Mouse (Mus musculus): ENCODE data around the gene Tcf7l2.

Gene Tcf7l2

DNA sequence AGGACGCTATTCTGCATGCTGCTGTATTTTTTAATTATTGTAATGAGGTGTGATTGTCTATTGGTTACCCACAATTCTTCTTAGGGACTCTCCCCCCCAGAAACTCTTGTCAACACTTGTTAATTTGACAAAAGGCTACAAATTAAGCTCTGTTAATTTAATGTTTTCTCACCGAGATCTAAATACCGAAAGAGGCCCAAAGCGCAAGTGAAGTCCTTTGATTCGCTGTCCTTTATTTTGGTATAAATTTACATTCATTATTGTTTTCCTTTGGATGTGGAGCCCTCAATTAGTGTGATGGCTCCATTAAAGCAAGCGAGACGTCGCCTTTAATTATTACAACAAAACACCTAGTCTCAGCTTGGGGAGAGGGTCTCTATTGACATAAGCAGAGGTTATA, 170.3 kb downstream of the Tcf7l2 start:
- no peak for DNase-seq (ENCODE audit: low spot score)

DNA sequence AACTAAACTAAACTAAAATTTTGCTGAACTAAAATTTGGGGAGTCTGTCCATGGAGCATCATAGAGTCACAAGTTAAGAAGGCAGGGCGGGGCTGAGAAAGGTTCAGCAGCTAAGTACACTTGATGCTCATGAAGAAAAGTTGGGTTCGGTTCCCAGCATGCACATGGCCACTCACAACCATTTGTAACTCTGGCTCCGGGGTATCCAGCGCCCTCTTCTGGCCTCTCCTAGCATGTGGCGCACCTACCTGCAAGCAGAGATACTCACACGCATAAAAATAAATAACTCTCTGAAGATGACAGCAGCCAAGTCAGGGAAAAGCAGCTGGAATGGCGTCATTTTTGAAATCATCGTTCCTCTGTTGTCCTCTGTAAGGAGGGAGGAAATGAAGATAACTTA, 171.2 kb downstream of the Tcf7l2 start:
- DNase-seq (ENCODE audit: low spot score): no peak

DNA sequence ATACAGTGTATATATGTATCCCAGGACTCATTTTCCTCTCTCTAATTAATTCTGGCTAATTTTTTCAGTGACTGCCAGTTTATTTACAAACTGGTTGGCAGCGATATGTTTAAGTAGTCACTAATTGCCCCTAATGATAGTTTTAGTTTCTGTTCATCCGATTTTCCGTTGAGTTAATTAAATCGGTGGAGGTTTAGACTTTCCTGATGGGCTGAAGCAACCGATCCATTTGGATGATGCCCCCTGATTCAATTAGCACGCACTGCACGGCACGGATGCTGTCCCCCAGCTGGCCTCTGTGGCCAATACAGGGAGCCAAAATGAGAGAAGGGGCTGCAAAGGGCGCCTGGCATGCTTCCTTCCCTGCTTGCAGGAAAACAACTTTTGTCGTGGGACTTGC, 172.0 kb downstream of the Tcf7l2 start:
- no peak for DNase-seq (ENCODE audit: low spot score)

DNA sequence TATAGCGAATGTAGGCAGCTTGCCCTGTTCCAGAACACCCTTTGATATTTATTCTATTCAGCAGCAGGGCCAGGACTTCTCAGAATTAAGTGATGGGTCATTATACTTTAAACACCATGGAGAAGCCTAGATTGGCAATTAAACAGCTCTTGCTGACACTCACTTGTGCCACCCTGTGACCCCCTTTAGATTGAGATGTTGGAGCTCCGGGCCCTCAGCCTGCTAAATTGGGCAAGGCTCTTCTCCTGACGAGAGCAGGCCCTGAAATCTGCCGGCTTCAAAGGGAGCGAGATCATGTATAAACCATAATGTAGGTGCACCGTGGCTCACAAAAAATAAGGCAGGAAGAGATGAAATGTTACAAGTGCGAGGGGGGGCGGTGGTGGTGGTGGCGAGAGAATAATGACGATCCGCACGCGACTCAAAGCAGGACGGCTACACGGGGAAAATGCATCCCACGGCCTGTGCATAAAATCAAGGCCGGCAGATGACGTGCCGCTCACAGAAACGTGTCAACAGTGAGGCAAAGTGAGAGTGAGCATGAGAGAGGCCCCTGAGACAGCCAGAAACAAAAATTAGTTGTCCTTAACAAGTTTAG, 173.1 kb downstream of the Tcf7l2 start:
- no peak for DNase-seq (ENCODE audit: low spot score)

DNA sequence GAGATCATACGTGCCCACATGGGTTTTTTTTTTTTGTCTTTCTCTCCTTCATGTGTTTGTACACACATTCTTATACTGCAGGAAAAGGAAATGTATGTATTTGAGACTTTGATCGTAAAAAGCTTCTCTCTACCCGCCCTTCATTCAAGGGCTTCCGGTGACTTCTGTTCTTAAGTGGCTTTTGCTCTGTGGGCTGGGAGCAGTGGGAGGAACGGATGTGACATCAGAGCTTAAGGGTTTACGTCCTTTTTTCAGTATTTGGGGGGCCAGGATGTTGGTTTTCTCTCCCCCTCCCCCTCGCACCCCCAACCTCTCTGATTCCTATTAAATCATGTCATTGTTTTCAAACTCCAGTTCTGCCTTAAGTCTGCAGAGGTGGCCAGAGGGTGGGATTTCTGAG, 173.9 kb downstream of the Tcf7l2 start:
- no peak for DNase-seq (ENCODE audit: low spot score)

DNA sequence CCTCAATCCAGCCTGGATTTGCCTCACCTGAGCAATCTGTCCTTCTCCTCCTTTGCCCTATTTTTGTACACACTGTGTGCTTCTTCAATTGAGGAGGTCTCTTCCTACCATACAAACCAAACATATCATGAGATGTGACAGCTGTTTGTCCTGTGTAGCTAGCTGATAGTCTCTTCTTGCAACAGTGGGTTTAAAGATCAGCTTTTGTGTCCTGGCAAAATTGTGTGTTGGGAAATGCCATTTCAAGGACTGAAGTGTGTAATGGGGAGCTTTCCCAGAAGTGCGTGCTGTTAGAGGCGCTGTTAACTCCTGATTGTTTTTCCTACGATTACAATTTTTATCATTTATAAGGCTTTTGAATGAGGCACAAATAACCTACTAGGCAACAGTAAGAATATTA, 174.6 kb downstream of the Tcf7l2 start:
- DNase-seq (ENCODE audit: low spot score): no peak

DNA sequence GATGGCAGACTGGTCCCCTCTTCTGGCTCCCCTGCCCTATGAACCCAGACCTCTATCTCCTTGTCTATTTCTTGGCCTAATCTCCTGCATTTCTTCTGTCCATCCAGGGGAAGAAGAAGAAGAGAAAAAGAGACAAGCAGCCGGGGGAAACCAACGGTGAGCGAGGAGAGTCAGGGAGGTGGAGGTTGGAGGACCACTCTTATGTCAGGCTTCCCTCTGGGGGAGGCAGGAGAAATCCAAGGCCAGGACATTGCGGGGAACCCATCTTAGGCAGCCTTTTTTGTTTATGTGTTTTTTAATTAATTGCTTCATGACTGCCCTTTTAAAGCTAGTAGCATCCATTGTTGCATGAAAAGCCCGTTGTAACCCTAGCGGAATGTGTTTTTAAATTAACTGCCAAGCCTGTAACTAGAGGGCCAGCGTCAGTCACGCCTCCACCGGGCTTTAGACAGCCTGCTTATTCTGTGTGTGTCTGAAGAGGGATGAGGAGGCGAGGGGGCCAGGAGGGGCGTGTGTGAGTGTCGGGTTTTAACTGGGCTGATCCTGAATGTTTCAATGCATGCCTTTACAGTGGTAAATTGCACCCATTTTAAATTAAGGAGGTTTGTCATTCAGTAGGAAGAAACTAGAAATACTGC, 182.3 kb downstream of the Tcf7l2 start:
- no peak for DNase-seq (ENCODE audit: low spot score)

DNA sequence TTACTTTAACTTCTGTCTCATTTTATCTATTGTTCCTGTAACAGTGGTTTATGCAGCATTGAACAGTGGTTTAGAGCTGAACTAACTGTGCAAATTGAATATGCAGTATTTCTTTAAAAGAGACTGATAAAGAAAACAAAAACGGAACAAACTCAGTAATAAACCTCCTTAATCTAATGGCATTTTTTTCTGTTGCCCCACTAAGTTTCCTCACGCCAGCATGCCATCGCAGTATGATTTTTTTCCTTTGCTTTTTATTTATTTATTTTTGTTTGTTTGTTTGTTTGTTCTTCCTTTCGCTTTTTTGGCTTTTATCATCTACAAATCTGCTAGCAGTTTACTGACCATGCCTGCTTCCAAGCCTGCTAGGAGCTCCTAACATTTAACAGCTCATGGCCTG, 183.2 kb downstream of the Tcf7l2 start:
- DNase-seq (ENCODE audit: low spot score): no peak

DNA sequence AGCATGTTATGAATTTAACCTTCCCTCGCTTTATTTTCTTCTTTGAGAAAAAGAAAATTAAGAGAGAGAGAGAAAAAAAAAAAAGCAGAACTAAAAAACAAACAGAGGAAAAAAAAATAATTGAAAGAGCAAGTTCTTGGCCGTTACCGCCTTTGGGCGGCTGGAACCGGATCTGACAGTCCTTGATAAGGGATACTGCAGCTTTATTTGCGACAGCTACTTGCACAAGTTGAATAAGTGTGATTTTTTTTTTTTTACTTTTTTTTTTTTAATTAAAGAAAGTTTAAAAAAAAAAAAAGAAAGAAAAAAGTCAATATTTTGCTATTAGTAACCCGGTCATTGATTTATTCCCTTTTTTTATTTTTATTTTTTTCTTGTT, 183.8 kb downstream of the Tcf7l2 start:
- DNase-seq (ENCODE audit: low spot score): no peak

DNA sequence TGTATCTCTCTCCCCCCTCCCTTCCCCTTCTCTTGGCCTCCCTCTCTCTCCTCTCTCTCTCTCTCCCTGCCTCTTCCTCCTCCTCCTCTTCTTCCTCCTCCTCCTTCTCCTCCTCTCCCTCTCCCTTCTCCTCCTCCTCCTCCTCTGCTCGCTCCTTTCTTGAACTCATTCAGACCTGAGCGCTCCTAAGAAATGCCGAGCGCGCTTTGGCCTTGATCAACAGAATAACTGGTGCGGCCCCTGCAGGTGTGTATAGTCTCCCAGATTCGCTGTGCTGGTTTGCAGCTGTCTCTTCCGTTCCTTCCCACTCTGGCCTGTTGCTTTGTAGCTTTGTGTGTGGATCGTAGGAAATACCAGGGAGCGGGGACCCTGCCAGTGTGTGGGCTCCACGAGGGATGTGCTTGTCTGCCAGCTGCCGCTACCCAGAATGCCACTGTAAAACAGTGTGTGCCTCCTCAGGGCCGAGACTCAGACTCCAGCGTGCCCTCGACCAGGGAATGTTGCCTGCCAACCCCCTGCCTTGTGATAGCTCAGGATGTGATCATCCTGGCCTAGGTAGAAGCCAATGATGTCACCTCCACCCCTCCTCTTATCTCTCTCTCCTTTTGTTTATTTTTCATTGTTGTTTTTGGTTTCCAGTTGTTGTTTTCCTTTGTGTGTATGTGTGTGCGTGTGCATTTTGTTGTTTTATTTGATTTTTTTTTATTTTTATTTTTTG, 184.3 kb downstream of the Tcf7l2 start:
- DNase-seq (ENCODE audit: low spot score): no peak

DNA sequence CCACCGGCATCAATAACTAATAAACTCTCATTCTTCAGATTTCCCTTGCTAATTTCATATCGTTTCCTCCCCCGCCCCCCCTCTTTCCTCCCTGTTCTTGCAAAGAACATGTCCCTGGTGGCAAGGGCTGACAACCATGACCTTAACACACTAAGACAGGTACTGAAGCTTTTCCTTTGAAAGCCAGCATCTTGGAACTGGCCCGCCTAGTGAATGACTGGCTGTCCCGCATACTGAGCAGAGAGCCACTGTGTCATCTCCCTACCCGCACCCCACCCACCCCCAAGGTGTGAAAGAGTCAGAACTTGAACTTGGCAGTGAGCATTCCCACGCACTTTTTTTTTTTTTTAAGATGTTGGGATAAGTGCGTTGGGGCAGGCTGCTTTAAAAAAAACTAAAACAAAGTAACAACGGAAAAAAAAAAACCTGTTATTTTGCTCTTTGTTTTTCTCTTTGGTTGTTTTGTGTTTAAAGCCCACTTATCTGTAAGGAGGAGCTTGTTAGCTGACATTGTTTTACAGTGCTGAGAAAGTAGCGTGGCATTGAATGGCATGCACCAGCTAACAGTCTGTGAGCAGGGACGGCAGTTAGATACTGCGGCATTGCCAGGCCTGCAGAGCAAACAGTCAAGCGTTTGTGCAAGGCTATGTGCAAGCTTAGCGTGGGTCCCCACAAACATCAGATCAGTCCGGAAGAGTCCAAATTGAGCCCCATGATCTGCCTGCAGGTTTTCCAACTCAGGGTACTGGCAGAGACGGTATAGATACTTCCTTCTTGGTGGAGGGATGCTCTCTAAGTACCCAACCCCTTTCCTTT, 185.4 kb downstream of the Tcf7l2 start:
- no peak for DNase-seq (ENCODE audit: low spot score)

DNA sequence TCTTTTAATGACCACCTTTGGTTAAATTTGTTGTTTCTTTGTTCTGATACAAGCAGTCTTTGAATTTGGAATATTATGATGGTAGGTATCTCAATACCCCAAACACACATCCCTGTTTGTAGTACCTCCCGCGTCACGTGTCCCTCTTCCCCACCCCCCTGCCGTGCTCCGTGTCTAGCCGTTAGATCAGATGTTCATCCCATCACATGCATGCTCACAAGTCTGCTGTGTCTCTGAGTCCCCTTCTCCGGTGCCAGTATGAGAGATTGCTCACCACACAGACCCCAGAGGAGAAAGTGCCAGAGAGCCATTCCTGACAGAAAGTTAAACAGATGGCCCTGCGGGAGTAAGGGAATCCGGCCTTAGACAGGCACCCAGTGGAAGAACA, 186.0 kb downstream of the Tcf7l2 start:
- DNase-seq (ENCODE audit: low spot score): no peak

DNA sequence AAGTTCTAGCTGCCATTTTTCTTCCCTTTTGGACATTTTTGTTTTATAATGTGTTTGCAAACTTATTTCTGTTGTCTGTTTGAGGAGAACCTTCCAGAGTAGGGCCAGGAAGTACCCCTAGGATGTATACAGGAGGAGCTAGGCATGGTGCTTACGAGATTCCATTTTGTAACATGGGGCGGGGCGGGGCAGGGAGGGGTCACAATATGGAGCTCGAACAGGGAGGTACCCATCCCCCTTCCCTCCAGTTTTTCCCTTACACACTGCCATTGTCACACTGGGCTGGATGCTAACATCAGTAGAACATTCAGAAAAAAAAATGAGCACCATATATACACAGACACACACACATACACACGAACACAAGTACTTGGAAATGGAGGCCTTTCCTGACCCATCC, 187.1 kb downstream of the Tcf7l2 start:
- DNase-seq (ENCODE audit: low spot score): no peak

DNA sequence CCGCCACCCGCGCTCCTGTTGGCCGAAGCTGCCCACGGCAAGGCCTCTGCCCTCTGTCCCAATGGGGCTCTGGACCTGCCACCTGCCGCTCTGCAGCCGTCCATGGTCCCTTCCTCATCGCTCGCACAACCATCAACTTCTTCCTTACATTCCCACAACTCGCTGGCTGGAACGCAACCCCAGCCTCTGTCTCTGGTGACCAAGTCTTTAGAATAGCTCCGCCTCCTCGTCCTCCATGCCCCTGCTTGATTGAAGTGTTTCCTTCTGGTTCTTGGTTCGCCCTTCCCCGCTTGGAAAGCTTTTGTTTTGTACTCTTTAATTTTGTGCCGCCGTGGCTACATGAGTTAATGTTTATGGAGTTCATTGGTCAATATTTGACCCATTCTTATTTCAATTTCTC, 190.0 kb downstream of the Tcf7l2 start:
- DNase-seq (ENCODE audit: low spot score): no peak

DNA sequence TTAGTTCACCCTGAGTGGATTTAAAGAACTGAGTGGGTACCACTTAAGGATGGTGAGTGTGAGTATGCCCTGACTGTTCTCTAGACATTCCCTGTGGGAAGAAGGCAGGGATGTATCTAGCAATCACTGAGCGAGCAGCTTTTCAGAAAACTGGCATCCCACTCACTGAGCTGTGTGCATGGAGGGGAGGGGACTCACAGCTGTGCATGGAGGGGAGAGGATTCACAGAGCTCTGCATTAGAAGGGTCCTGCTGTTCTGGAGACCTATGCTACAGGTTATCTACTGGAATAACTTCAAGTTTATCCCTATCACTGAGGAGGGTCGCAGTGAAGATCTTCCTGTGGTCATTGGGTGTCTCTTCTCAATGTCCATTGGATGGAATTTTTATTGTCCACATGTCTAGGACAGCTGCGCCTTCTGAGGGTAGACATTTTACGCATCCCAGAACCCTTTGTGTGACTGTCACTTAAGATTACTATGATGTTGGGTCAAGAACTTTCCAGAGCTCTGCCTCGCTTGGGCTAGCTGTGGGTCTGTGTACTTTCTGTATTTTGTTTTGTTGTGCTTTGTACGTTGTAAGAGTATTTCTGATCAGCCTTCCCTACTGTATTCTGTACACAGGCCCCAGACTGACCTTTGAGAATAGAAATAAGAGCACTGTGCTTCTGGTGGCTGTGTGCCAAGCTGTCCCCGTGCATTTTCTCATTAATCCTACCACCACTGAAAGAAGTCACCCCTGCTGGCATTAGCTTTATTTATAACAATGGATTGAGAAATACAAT, 192.5 kb downstream of the Tcf7l2 start:
- no peak for DNase-seq (ENCODE audit: low spot score)

DNA sequence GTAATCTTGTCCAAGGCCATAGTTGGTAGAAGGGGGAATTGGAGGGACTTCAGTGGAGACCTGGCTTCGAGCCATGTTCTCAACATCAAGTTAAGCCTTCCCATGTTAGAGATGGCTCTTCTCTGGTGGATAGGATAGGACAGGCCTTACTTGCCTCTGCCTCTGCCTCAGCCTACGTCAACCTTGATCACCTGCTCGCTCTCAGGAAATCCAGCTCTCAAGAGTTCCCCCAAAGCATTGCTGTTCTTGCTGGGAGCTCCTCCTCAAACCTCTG, 193.0 kb downstream of the Tcf7l2 start:
- no peak for DNase-seq (ENCODE audit: low spot score)

DNA sequence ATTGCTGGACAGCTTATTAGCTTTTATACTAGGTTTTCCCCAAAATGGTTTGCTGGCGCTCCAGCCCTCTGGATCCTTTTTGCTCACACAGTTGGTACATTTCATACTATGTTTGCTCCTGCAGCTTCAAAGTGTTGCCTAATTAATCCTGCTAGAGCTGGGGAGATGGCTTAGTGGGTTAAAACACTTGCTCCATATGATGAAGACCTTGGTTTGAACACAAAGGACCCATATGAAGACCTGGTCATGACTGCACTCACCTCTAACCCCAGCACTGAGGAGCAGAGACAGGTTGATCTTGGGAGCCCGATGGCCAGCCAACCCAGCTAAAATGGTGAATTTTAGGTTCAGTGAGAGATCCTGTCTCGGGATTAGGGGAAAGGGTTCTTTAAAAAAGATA, 195.4 kb downstream of the Tcf7l2 start:
- DNase-seq (ENCODE audit: low spot score): no peak

DNA sequence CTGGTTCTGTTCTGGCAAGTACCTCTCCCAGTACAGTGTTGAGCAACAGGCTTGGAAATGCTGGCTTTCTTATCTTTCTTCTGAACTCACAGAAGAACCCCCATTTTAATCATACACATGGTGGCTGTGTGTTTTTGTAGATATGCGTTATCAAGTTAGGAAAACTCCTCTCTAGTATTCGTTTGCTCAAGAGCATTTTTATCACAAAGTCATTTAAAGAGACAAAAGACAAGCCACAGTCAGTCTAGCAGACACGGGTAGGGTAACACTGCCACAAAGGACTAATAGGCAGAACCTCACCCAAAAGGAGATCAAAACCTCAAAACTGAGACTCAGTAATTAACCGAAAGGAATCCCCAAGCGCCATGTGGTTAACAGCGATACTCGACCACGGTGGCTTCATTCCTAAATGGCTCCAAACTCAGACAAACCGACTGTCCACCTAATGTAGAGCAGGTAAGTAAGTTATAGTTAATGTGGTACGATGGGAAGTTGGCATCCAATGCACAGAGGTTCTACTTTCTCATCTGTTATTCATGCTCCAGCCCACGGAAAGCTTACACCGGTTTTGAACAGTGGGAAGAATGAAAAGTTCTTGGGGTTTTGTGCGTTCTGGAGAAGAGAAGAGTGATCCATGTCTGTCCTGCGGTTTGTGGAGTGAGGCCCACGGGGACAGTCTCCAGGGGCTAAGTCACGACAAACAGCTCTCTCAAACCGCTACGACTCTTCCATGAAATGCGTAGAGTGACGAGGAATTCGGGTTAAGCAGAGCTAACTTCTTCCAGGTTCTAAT, 196.8 kb downstream of the Tcf7l2 start:
- DNase-seq (ENCODE audit: low spot score): no peak

DNA sequence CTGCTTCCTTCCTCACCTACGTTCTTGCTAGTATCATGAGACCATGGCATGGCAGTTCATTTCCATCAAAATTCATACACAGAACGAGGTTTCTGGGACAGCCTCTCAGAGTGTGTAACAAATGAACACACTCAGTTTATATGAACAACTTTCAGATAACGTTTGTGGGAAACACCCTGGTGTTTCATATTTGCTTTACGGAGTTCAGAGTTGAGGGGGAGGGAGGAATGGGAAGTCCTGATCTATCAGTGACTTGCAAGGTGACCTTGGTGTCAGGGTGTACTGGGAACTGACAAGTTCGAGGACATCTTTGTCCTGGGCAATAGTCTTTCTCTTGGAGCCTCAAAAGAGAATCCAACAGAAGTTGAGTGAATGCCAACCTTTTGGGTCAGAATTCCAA, 197.5 kb downstream of the Tcf7l2 start:
- DNase-seq (ENCODE audit: low spot score): no peak

DNA sequence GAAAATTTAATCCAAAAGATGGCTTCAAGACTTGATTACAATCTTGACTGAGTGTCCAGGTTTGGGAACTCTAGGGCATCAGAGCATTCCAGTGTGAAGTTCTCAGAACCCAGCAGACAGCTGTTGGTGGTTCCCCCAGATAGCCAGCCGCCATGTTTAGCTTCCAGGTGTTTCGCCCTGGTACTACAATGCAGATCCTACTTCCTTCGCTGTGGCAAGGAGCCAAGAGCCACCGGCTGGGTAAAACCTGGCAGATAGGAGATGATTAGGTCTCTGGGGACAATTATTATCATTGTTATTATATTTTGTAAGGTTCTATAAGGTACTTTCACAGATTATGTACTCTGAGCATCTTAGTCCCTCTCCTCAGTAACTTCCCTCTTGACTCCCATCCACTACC, 198.1 kb downstream of the Tcf7l2 start:
- DNase-seq (ENCODE audit: low spot score): no peak

DNA sequence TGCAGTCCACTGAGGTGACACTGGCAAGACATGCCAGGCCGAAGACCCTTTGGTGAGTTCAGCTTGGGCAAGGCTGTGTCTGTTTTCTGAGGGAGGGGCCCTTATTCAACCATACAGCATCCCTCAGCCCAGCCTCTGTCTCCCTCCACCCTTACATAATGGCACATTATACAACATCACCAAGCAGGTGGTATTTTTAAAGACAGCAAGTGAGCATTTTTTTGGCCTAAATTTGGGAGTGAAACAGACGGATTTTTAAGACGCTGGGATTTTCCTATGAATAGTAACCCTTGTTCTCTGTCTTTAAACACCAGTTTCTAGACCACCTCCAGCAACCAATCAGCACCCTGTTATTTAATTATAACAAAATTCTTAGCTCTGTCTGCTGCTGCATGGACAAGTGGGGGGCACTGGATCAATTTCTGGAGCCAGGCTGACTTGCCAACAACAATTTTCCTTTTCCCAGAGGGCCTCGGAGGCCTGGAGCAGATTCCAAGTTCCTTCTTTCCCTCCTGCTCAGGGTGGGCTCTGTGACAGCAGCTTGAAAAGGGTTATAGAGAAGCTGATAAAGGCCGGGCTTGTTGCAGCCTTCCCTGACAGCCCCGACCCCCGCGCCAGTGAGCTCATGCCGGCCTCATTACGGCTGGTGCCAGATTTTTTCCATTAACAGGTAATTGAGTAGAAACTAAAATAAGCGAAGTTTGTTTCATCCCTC, 199.1 kb downstream of the Tcf7l2 start:
- peak; percentile 55 for DNase-seq (ENCODE audit: low spot score)
